Mouse (Mus musculus) cortical plate, adult 2 months (tissue): ENCODE measurements around the gene Nos1.
A peak's percentile ranks its signal among the peaks of the same experiment; 100 is the strongest.

ENCODE experiments used
- CTCF ChIP-seq: fragments of 200-500 bp; IDR thresholded peaks from 2 replicates; pipeline ENCODE4 v1.5.1; 2011; ENCODE audit warnings: mild to moderate bottlenecking, control low read depth, low read length; ENCODE audit not compliant: insufficient read depth; ENCODE audit errors: extremely low read depth
- POLR2A ChIP-seq: fragments of 200-500 bp; IDR thresholded peaks from 2 replicates; pipeline ENCODE4 v1.6.1; 2011; ENCODE audit warnings: mild to moderate bottlenecking, low read length, control low read depth; ENCODE audit not compliant: insufficient read depth; ENCODE audit errors: extremely low read depth

GRCm38 (mm10) chr5:117836930-117837329 lies 56.1 kb downstream of the Nos1 start:
- TF ChIP-seq CTCF = peak; percentile 98
- TF ChIP-seq POLR2A = no peak
